Mouse (Mus musculus): ENCODE results near the gene Whrn.

- no peak for TF ChIP-seq CTCF (IDR thresholded peaks at IDR 0.05)
- TF ChIP-seq POLR2A (IDR thresholded peaks at IDR 0.05; ENCODE audit: insufficient read depth, low read depth, low read length) = no peak
Measured at GRCm38 (mm10) chr4:63542209-63542608, 46.4 kb upstream of the Whrn start.

All from heart, adult 2 months (tissue).